Mouse (Mus musculus) heart, adult 2 months (tissue): ENCODE measurements at regions not wholly inside any gene's neighbourhood (a gene's known extent, or its start where the extent isn't known, plus 50 kb on each side); places are given as distances from the start of the nearest gene placed in this dataset.

Experiments
- CTCF ChIP-seq: fragments of 200-600 bp; IDR thresholded peaks from 2 replicates; pipeline ENCODE4 v1.8.1; 2022; ENCODE audit warnings: antibody characterized with exemption, mild to moderate bottlenecking, moderate library complexity
- POLR2A ChIP-seq: fragments of 200-500 bp; IDR thresholded peaks from 2 replicates; pipeline ENCODE4 v1.6.1; 2011; ENCODE audit warnings: mild to moderate bottlenecking, low read depth, low read length, control low read depth; ENCODE audit not compliant: insufficient read depth

DNA sequence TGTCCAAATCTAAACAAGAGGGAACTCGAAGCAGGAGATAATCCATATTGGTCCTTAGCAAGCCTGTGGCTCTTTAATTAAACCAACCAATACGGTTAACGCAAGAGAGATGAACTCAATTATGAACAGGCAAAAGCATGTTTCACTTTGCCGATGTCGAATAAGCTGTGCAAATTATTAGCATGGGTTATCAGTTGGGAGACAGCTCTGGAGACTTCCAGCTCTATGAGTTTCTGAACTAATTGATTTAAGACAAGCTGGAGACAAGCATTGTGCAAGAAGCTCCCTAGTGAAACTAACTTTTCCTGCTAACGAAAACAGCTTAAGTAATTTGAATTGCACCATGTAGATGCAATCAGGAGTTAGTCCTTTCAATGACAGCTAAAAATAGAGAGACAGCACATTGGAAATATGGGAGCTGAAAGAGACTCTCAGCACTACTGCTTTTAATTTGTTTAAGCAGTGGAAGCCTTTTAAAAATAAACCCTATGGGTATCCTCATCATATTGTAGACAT lies 78.8 kb upstream of the Gm47985 start:
- no peak for TF ChIP-seq POLR2A
- no peak for TF ChIP-seq CTCF
